Mouse (Mus musculus) mature B cell (primary cell): ENCODE data around the gene Bcl9.

Experiments
- in situ Hi-C: fragments of 300-500 bp; cut with MboI; formaldehyde crosslinking; loops from 2 replicates; pipeline ENCODE4 v1.14.3; 2019

The Bcl9 gene

GRCm38 (mm10) chr3:97297553-97298432, at the start of gene Bcl9:
Gene Bcl9 (minus strand): TSS chr3:97297917.
- in situ Hi-C loops = no loop called here

GRCm38 (mm10) chr3:97339193-97339576, 41.5 kb upstream of the Bcl9 start:
- in situ Hi-C loops = loop anchor here (10.0 to 25.0 kb wide), 2 partner anchors 134 to 402 kb away; partner anchors contain the start of gene Gja8

GRCm38 (mm10) chr3:97338522-97339192, 40.9 kb upstream of the Bcl9 start:
- in situ Hi-C loops = loop anchor here (10.0 to 25.0 kb wide), 2 partner anchors 134 to 401 kb away; partner anchors contain the start of gene Gja8

DNA sequence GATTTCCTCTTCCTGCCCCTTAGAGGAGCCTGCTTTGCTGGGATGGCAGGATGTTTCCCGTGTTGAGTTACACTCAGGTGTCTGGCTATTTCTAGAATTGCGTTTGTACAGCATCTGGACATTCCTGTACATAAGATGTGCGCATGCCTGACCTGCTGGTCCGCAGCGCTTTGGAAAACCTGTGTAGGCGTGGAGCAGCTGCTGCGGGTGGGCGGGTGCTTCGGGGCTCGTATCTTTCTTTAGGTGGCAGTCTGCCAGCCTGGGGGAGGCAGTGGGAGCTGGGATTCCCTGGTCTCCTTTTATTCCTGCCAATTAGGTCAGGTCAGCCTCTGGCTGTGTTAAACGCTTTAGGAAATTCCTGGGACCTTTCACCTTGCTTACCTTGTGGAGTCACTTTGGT, 39.6 kb upstream of the Bcl9 start:
- in situ Hi-C loops = loop anchor here (10.0 to 25.0 kb wide), 2 partner anchors 133 to 400 kb away; partner anchors contain the start of gene Gja8

DNA sequence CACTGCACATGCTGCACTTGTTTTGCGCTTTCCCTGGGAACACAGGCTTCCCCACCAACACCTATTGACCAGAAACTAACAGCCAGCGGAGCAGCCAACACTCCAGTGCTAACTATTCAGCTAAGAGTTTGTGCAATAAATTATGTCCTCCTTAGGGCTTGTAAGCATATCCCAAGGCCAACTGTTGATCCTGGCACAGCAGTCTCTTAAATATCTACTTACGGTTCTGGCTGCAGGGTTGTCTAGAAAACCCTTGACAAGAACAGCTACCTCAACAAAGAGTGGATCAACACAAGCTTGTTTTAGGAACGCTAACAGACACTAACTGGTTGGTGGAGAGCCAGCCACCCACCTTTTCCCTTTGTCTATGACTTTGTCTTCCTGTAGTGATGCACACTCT, 38.6 kb upstream of the Bcl9 start:
- in situ Hi-C loops = loop anchor here (10.0 to 25.0 kb wide), 2 partner anchors 132 to 399 kb away; partner anchors contain the start of gene Gja8

DNA sequence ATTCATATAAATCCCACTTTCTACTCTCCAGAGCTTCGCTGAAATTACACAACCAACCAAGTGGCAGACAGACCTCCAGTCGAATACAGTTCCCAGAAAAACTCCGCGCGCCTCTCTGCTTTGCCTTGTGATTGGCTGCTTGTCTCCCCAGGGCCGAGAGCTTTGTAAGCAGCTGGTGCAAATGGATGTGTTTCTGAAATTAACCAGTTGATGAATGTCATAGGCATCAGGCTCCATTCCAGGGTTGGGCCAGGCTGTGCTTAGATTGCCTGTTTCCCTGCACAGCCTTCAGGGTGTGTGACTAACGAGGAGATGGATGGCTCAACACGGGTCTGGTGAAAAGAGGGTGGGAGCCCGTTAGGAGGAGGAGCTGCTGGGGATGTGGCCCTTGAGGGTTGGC, 36.9 kb upstream of the Bcl9 start:
- in situ Hi-C loops = loop anchor here (10.0 to 25.0 kb wide), 2 partner anchors 130 to 397 kb away; partner anchors contain the start of gene Gja8

DNA sequence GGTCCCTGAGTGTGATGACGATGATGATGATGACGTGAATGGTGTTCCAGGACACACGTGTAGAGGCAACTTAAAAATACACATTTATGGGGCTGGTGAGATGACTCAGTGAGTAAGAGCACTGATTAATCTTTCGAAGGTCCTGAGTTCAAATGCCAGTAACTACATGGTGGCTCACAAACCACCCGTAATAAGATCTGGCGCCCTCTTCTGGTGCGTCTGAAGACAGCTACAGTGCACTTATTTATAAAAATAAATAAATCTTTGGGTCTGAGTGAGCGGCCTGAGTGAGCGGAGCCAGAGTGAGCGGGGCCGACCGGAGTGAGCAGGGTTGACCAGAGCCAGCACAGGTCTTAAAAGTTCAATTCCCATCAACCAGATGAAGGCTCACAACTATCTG, 34.5 kb upstream of the Bcl9 start:
- in situ Hi-C loops = loop anchor here (10.0 to 25.0 kb wide), 2 partner anchors 127 to 395 kb away; partner anchors contain the start of gene Gja8

GRCm38 (mm10) chr3:97327809-97328208, 30.1 kb upstream of the Bcl9 start:
- in situ Hi-C loops = loop anchor here (25.0 kb wide), 1 partner anchor 391 kb away; the partner anchor contains the start of gene Gja8

- in situ Hi-C loops = loop anchor here (25.0 kb wide), 1 partner anchor 390 kb away; the partner anchor contains the start of gene Gja8
Observed at GRCm38 (mm10) chr3:97327356-97327755, 29.6 kb upstream of the Bcl9 start.

DNA sequence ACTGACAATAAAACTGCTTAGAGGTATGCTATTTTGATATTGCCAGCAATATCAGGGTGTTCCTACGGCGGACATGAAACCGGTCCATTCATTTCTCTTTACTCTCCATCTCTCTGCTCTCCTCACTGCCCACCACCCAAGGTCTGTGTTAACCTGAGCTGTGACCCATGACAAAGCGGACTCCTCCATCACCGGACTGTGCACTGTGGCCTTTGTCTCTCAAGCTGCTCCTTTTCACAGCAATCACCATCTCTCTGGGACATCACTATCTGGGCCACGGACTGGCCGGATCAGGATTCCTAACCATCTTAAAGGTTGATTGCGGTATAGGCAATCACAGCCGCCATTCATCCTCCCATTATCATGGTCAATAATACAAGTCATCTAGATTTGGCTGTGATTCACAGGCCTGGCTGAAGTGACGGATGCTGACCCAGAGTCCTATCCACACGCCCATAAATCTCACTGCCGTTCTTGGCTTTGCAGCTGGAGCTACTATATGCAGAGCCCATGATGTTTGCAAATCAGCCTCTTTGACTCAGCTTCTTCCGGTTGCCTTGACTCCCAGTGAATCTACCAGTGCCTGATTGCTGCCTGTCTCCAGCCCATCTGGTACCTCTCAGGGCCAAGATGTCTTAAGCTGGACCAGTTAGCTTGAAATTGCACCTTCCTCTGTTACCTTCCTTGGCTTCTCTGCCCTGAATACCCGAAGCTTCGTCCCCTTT, 28.1 kb upstream of the Bcl9 start:
- in situ Hi-C loops = loop anchor here (25.0 kb wide), 1 partner anchor 388 kb away; the partner anchor contains the start of gene Gja8

- in situ Hi-C loops = no loop called here
Observed at GRCm38 (mm10) chr3:97324046-97324445, 26.3 kb upstream of the Bcl9 start.

- in situ Hi-C loops = no loop called here
Observed at GRCm38 (mm10) chr3:97317302-97317701, 19.6 kb upstream of the Bcl9 start.

GRCm38 (mm10) chr3:97313431-97313830, 15.7 kb upstream of the Bcl9 start:
- in situ Hi-C loops = no loop called here

DNA sequence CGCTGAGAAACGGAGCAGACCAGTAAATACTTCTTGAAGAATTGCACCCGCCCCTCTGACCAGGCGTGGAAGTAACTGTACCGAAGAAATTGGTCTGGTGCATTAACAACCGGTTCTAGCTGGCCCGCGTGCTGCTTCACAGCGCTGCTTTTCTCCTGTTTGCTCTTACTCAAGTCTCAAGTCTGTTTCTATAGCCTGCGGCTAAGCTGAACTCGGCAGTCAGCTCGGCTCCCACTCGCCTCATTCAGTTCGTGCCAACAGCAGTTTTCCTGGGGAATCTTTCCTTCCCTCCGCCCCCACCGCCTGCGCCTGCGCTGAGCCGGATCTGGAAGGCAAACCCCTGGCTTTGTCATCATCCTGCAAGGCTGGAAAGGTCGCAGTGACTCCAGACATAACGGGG, 14.3 kb upstream of the Bcl9 start:
- in situ Hi-C loops = no loop called here

DNA sequence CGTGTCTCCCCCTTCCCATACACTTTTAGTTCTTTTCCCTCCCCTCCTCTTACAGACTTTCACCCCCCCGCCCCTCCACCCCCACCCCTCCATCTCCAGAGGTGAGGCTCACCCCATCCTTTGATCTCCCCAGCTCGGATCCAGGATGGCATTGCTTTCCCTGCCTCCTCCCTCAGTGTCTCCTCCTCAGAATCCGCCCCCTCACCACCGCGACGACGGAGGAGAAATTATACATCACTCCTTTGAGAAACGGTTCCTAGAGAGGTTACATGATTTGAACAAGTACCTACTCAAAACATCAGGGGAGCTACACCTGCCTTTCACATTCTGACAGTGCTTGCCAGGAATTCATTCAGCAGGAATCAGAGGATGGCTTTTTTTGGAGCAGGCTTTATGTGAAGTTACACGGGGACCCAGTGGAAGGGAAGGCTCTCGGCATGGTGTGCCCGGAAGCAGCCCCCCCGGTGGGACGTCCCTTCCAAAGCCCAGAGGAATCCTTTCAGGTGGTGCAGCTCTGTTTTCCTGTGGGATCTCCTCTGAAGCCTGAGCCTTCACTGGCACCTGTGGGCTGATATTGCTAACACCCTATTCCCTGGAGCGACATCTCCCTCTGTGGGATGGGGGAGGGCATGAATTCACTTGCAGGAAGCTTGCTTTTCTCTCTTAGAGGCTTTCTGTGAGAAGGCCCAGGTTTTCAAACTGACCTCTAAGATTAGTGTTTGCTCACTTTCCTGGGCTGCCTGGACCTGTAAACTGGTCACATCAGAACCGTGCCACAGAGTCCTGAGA, 12.2 kb upstream of the Bcl9 start:
- in situ Hi-C loops = no loop called here

- in situ Hi-C loops = no loop called here
Observed at GRCm38 (mm10) chr3:97308440-97308839, 10.7 kb upstream of the Bcl9 start.

GRCm38 (mm10) chr3:97305907-97306306, 8.2 kb upstream of the Bcl9 start:
- in situ Hi-C loops = no loop called here

- in situ Hi-C loops = no loop called here
Observed at GRCm38 (mm10) chr3:97301586-97301985, 3.9 kb upstream of the Bcl9 start.

GRCm38 (mm10) chr3:97300370-97300769, 2.7 kb upstream of the Bcl9 start:
- in situ Hi-C loops = no loop called here

- in situ Hi-C loops = no loop called here
Observed at GRCm38 (mm10) chr3:97299885-97300284, 2.2 kb upstream of the Bcl9 start.
